Mouse (Mus musculus) liver, embryonic 11.5 days (tissue): ENCODE results near the gene Pitx3. TPM values are rescaled to one million over a fixed set of nuclear protein-coding genes. Genes with fewer than 3 reads are reported as not detected.
A peak's percentile ranks its signal among the peaks of the same experiment; 100 is the strongest.
"Not testable (repeated sequence)": the region's sequence is repeated elsewhere in the genome, so short reads cannot be mapped to it uniquely, and the experiment has no call there.

Experiments used
- ATAC-seq: fragments of 200-750 bp; cut with Nextera tagmentation; replicated peaks from 2 replicates; pipeline ENCODE4 v1.8.0; 2017; ENCODE audit warnings: moderate number of reproducible peaks, mild to moderate bottlenecking, moderate TSS enrichment, moderate library complexity; ENCODE audit not compliant: low FRiP score
- DNase-seq: peaks from one replicate; pipeline ENCODE4 v3.0.0-alpha.2; 2017; ENCODE audit warnings: low spot score
- H3K27ac ChIP-seq: fragments of 300-500 bp; sonication (generic); 2 replicates; pipeline ENCODE4 v1.5.1; 2014; ENCODE audit warnings: mild to moderate bottlenecking, low read depth, low read length, control low read depth
- H3K27me3 ChIP-seq: fragments of 300-500 bp; sonication (generic); replicated peaks from 2 replicates; pipeline ENCODE4 v1.6.1; 2014; ENCODE audit warnings: low read length, mixed read lengths; ENCODE audit not compliant: control insufficient read depth, insufficient read depth
- H3K36me3 ChIP-seq: fragments of 300-500 bp; sonication (generic); 2 replicates; pipeline ENCODE4 v1.6.1; 2014; ENCODE audit warnings: mild to moderate bottlenecking, low read length, moderate library complexity, mixed read lengths; ENCODE audit not compliant: control insufficient read depth, insufficient read depth
- H3K4me1 ChIP-seq: fragments of 300-500 bp; sonication (generic); replicated peaks from 2 replicates; pipeline ENCODE4 v1.6.1; 2014; ENCODE audit warnings: low read length, mixed read lengths; ENCODE audit not compliant: control insufficient read depth, insufficient read depth
- H3K4me2 ChIP-seq: fragments of 300-500 bp; sonication (generic); 2 replicates; pipeline ENCODE4 v1.6.1; 2014; ENCODE audit warnings: mild to moderate bottlenecking, control low read depth, moderate library complexity
- H3K4me3 ChIP-seq: fragments of 300-500 bp; sonication (generic); 2 replicates; pipeline ENCODE4 v1.5.1; 2014; ENCODE audit warnings: low read depth, low read length, control low read depth
- H3K9ac ChIP-seq: fragments of 300-500 bp; sonication (generic); 2 replicates; pipeline ENCODE4 v1.6.1; 2014; ENCODE audit warnings: low read depth, low read length, control low read depth
- H3K9me3 ChIP-seq: fragments of 300-500 bp; sonication (generic); 2 replicates; pipeline ENCODE4 v1.6.1; 2016; ENCODE audit warnings: low read length, inconsistent platforms, mixed read lengths; ENCODE audit not compliant: control insufficient read depth
- WGBS: fragments of 180-500 bp; shearing (Covaris S2); extraction: QIAGEN DNeasy Blood & Tissue Kit; methylation state at CpG from one replicate; pipeline ENCODE4 v1.1.7; 2014; 5-methylcytosine and 5-hydroxymethylcytosine counted together
- polyA plus RNA-seq: library from polyadenylated mRNA; unstranded; fragments of >200 nt; fragmentation: Nextera tagmentation; extraction: Ambion mirVana; gene quantifications from 2 replicates; pipeline ENCODE4 v1.2.1, GENCODE M21; 2014

Pitx3 gene
- polyA plus RNA-seq, 1 experiment from 2014 or later, result 0.55 TPM

- H3K9ac ChIP-seq, result peak overlapping the region; percentile 44
- no peaks in the 10 kb centered on the region for H3K36me3 ChIP-seq
- ATAC-seq (peak; percentile 81), DNase-seq (peak; percentile 84)
- H3K4me1 ChIP-seq, result peaks cover 18% of the 10 kb centered on the region
- H3K4me3 ChIP-seq, result peak overlapping the region; percentile 61
- no peaks in the 10 kb centered on the region for H3K9me3 ChIP-seq
- H3K27me3 ChIP-seq, result peaks cover 92% of the 10 kb centered on the region
- whole genome bisulfite sequencing, result 3% methylated on average over 49 of the region's 49 CpGs
- no peak overlapping the region for H3K27ac ChIP-seq
- H3K4me2 ChIP-seq, result peak overlapping the region; percentile 100
Observed at GRCm38 (mm10) chr19:46136639-46137580, 11.2 kb downstream of the Pitx3 start.

GRCm38 (mm10) chr19:46135789-46136638 lies 12.1 kb downstream of the Pitx3 start:
- H3K4me1 ChIP-seq, result peaks cover 16% of the 10 kb centered on the region
- ATAC-seq (peak; percentile 40), DNase-seq (peak; percentile 71)
- no peaks in the 10 kb centered on the region for H3K36me3 ChIP-seq
- peak overlapping the region; percentile 44 for H3K9ac ChIP-seq
- H3K27me3 ChIP-seq, result peaks cover 93% of the 10 kb centered on the region
- no peaks in the 10 kb centered on the region for H3K9me3 ChIP-seq
- no peak overlapping the region for H3K27ac ChIP-seq
- 1% methylated on average over 79 of the region's 79 CpGs for WGBS
- peak overlapping the region; percentile 100 for H3K4me2 ChIP-seq
- peak overlapping the region; percentile 61 for H3K4me3 ChIP-seq

- DNase-seq (peak; percentile 85), ATAC-seq (no peak)
- under 1% methylated on average over 12 of the region's 12 CpGs for WGBS
- Histone ChIP-seq H3K27ac (no peak overlapping the region), H3K4me1 (peaks cover 15% of the 10 kb centered on the region), H3K9ac (peak overlapping the region; percentile 44; the same call in 1 of the 2 replicates), H3K36me3 (no peaks in the 10 kb centered on the region), H3K4me3 (peak overlapping the region; percentile 61), H3K9me3 (no peaks in the 10 kb centered on the region), H3K4me2 (peak overlapping the region; percentile 100), H3K27me3 (peaks cover 93% of the 10 kb centered on the region)
Observed at GRCm38 (mm10) chr19:46135297-46135696, 12.8 kb downstream of the Pitx3 start.

GRCm38 (mm10) chr19:46132577-46132976 lies 15.5 kb downstream of the Pitx3 start:
- Histone ChIP-seq H3K36me3 (no peaks in the 10 kb centered on the region), H3K4me1 (peaks cover 15% of the 10 kb centered on the region), H3K27ac (no peak overlapping the region), H3K4me3 (no peak overlapping the region), H3K9ac (no peak overlapping the region), H3K4me2 (no peak overlapping the region), H3K27me3 (peaks cover 72% of the 10 kb centered on the region), H3K9me3 (no peaks in the 10 kb centered on the region)
- DNase-seq, result no peak
- ATAC-seq, result no peak
- 40% methylated on average over 6 of the region's 6 CpGs for WGBS

GRCm38 (mm10) chr19:46131694-46132525 lies 16.2 kb downstream of the Pitx3 start, which contains the start of gene Elovl3:
TSS of gene Elovl3 (plus strand) at chr19:46131897.
- peaks cover 67% of the 10 kb centered on the region for H3K27me3 ChIP-seq
- DNase-seq (no peak), ATAC-seq (peak; percentile 65)
- peaks cover 14% of the 10 kb centered on the region for H3K4me1 ChIP-seq
- no peaks in the 10 kb centered on the region for H3K9me3 ChIP-seq
- H3K27ac ChIP-seq, result no peak within 1 kb of the TSS
- no peak within 1 kb of the TSS for H3K9ac ChIP-seq
- 3% methylated on average over 31 of the region's 31 CpGs for WGBS
- H3K4me3 ChIP-seq, result peak within 1 kb of the TSS; percentile 23; the same call in 1 of the 2 replicates
- no peaks in the 10 kb centered on the region for H3K36me3 ChIP-seq
- H3K4me2 ChIP-seq, result peak within 1 kb of the TSS; percentile 41

GRCm38 (mm10) chr19:46131283-46131682 lies 16.8 kb downstream of the Pitx3 start:
- DNase-seq, result no peak
- WGBS, result 9% methylated on average over 7 of the region's 8 CpGs
- no peaks in the 10 kb centered on the region for H3K36me3 ChIP-seq

GRCm38 (mm10) chr19:46129737-46130136 lies 18.4 kb downstream of the Pitx3 start:
- not testable (repeated sequence) for H3K4me1 ChIP-seq, H3K9ac ChIP-seq, ATAC-seq, H3K9me3 ChIP-seq, H3K4me3 ChIP-seq, H3K36me3 ChIP-seq, H3K27ac ChIP-seq, DNase-seq, H3K4me2 ChIP-seq
- H3K27me3 ChIP-seq, result peaks cover 46% of the 10 kb centered on the region
- 76% methylated on average over 6 of the region's 6 CpGs for WGBS

More at GRCm38 (mm10) chr19:46131283-46131682, 16.8 kb downstream of the Pitx3 start:
- Histone ChIP-seq H3K27ac (no peak overlapping the region), H3K4me2 (peak overlapping the region; percentile 41), H3K4me1 (peaks cover 8% of the 10 kb centered on the region), H3K9ac (no peak overlapping the region), H3K4me3 (no peak overlapping the region), H3K27me3 (peaks cover 61% of the 10 kb centered on the region), H3K9me3 (no peaks in the 10 kb centered on the region)
- no peak for ATAC-seq

- Histone ChIP-seq H3K27ac (no peak overlapping the region), H3K4me2 (no peak overlapping the region), H3K4me1 (no peaks in the 10 kb centered on the region), H3K9me3 (no peaks in the 10 kb centered on the region), H3K36me3 (no peaks in the 10 kb centered on the region), H3K27me3 (peaks cover 14% of the 10 kb centered on the region), H3K9ac (no peak overlapping the region), H3K4me3 (no peak overlapping the region)
- ATAC-seq (no peak), DNase-seq (no peak)
- WGBS, result 85% methylated on average over 4 of the region's 4 CpGs
Observed at GRCm38 (mm10) chr19:46126301-46126700, 21.8 kb downstream of the Pitx3 start.
